Mouse (Mus musculus) naive thymus-derived CD4-positive, alpha-beta T cell, adult 2 months (primary cell): ENCODE data around the gene Gja3.

Experiments
- DNase-seq: peaks from one replicate; pipeline ENCODE4 v3.0.0-alpha.2; 2011; ENCODE audit warnings: low read depth

The Gja3 gene

GRCm38 (mm10) chr14:57057563-57058321 lies at the start of gene Gja3:
Gja3 (minus strand) TSS chr14:57058100.
- no peak for DNase-seq

- DNase-seq: no peak
Observed at GRCm38 (mm10) chr14:57107091-57107490, 49.2 kb upstream of the Gja3 start.

GRCm38 (mm10) chr14:57105721-57106120 lies 47.8 kb upstream of the Gja3 start:
- DNase-seq: no peak

GRCm38 (mm10) chr14:57105111-57105510 lies 47.2 kb upstream of the Gja3 start:
- DNase-seq: no peak

- no peak for DNase-seq
Observed at GRCm38 (mm10) chr14:57104106-57105023, 46.5 kb upstream of the Gja3 start, which contains the start of gene Gjb2. Gjb2 (minus strand) TSS chr14:57104702.

GRCm38 (mm10) chr14:57103711-57104105 lies 45.8 kb upstream of the Gja3 start:
- no peak for DNase-seq

GRCm38 (mm10) chr14:57103121-57103520 lies 45.2 kb upstream of the Gja3 start:
- no peak for DNase-seq

GRCm38 (mm10) chr14:57101623-57102022 lies 43.7 kb upstream of the Gja3 start:
- no peak for DNase-seq

- no peak for DNase-seq
Observed at GRCm38 (mm10) chr14:57095855-57096254, 38.0 kb upstream of the Gja3 start.

- peak; percentile 47 for DNase-seq
Observed at GRCm38 (mm10) chr14:57093029-57093428, 35.1 kb upstream of the Gja3 start.

GRCm38 (mm10) chr14:57090001-57090400 lies 32.1 kb upstream of the Gja3 start:
- DNase-seq: no peak

- DNase-seq: no peak
Observed at GRCm38 (mm10) chr14:57089107-57089506, 31.2 kb upstream of the Gja3 start.

GRCm38 (mm10) chr14:57084180-57084668 lies 26.3 kb upstream of the Gja3 start:
- no peak for DNase-seq

- no peak for DNase-seq
Observed at GRCm38 (mm10) chr14:57082863-57083262, 25.0 kb upstream of the Gja3 start.

- DNase-seq: no peak
Observed at GRCm38 (mm10) chr14:57075537-57075936, 17.6 kb upstream of the Gja3 start.

- DNase-seq: peak; percentile 43
Observed at GRCm38 (mm10) chr14:57069906-57070305, 12.0 kb upstream of the Gja3 start.

- no peak for DNase-seq
Observed at GRCm38 (mm10) chr14:57066053-57066452, 8.2 kb upstream of the Gja3 start.

GRCm38 (mm10) chr14:57060052-57060451 lies 2.2 kb upstream of the Gja3 start:
- peak; percentile 46 for DNase-seq

GRCm38 (mm10) chr14:57057204-57057562 lies 717 bp downstream of the Gja3 start:
- DNase-seq: no peak

GRCm38 (mm10) chr14:57052713-57053112 lies 5.2 kb downstream of the Gja3 start:
- no peak for DNase-seq

- DNase-seq: no peak
Observed at GRCm38 (mm10) chr14:57043863-57044262, 14.0 kb downstream of the Gja3 start.

- no peak for DNase-seq
Observed at GRCm38 (mm10) chr14:57041439-57041838, 16.5 kb downstream of the Gja3 start.
